Mouse (Mus musculus) CD4-positive, CD25-positive, alpha-beta regulatory T cell, adult 2 months (primary cell): ENCODE data around the gene Dlg2.

ENCODE experiments used
- DNase-seq: peaks from one replicate; pipeline ENCODE4 v3.0.0-alpha.2; 2012; ENCODE audit warnings: low read depth, low spot score

Dlg2 gene

GRCm38 (mm10) chr7:91262031-91262951, 785.8 kb downstream of the Dlg2 start:
- no peak for DNase-seq

GRCm38 (mm10) chr7:91262998-91263397, 786.5 kb downstream of the Dlg2 start:
- DNase-seq: no peak

- no peak for DNase-seq
Observed at GRCm38 (mm10) chr7:91267764-91268163, 791.3 kb downstream of the Dlg2 start.

GRCm38 (mm10) chr7:91284167-91284566, 807.7 kb downstream of the Dlg2 start:
- DNase-seq: no peak

GRCm38 (mm10) chr7:91288324-91288723, 811.9 kb downstream of the Dlg2 start:
- no peak for DNase-seq

- no peak for DNase-seq
Observed at GRCm38 (mm10) chr7:91296127-91296526, 819.7 kb downstream of the Dlg2 start.

GRCm38 (mm10) chr7:91311177-91311576, 834.7 kb downstream of the Dlg2 start:
- no peak for DNase-seq

GRCm38 (mm10) chr7:91345073-91345472, 868.6 kb downstream of the Dlg2 start:
- DNase-seq: no peak

GRCm38 (mm10) chr7:91369821-91370321, 893.4 kb downstream of the Dlg2 start:
- DNase-seq: no peak

GRCm38 (mm10) chr7:91382281-91382680, 905.8 kb downstream of the Dlg2 start:
- DNase-seq: no peak

GRCm38 (mm10) chr7:91383873-91384272, 907.4 kb downstream of the Dlg2 start:
- no peak for DNase-seq

- no peak for DNase-seq
Observed at GRCm38 (mm10) chr7:91389272-91389671, 912.8 kb downstream of the Dlg2 start.

- no peak for DNase-seq
Observed at GRCm38 (mm10) chr7:91397827-91398226, 921.4 kb downstream of the Dlg2 start.

GRCm38 (mm10) chr7:91412109-91412508, 935.6 kb downstream of the Dlg2 start:
- DNase-seq: no peak

GRCm38 (mm10) chr7:91414150-91414549, 937.7 kb downstream of the Dlg2 start:
- DNase-seq: no peak

- no peak for DNase-seq
Observed at GRCm38 (mm10) chr7:91414749-91415148, 938.3 kb downstream of the Dlg2 start.

- DNase-seq: no peak
Observed at GRCm38 (mm10) chr7:91420215-91420614, 943.7 kb downstream of the Dlg2 start.

GRCm38 (mm10) chr7:91423784-91424183, 947.3 kb downstream of the Dlg2 start:
- DNase-seq: no peak

GRCm38 (mm10) chr7:91429712-91430275, 953.3 kb downstream of the Dlg2 start:
- no peak for DNase-seq

- DNase-seq: peak; percentile 18
Observed at GRCm38 (mm10) chr7:91431594-91432240, 955.2 kb downstream of the Dlg2 start.

GRCm38 (mm10) chr7:91432563-91432962, 956.1 kb downstream of the Dlg2 start:
- no peak for DNase-seq

- no peak for DNase-seq
Observed at GRCm38 (mm10) chr7:91434739-91435138, 958.3 kb downstream of the Dlg2 start.
